Mouse (Mus musculus) Muller cell, postnatal 12 days (primary cell): ENCODE measurements around the gene Chil1.

ENCODE experiments used
- DNase-seq: peaks from one replicate; pipeline ENCODE4 v3.0.0-alpha.2; 2015; ENCODE audit errors: inconsistent ontology term

Gene Chil1

GRCm38 (mm10) chr1:134173081-134173480 lies 8.9 kb upstream of the Chil1 start:
- DNase-seq: no peak

DNA sequence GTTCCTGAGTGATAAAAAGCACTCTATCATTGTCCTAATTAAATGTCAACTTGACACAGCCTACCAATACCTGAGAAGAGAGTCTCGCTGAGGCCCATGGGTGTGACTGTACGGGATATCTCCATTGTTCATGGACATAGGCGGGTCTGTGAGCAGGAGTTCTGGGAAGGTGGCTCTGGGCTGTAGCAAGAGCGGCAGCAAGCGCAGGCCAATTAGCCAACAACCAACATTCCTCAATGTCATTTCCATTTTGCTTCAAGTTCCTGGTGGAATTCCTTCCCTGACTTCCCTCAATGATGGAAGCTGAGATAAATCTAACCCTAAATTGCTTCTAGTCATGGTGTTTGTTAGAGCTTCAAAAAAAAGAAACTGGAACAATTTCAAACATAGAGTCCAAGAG lies 4.0 kb upstream of the Chil1 start:
- peak; percentile 67 for DNase-seq

DNA sequence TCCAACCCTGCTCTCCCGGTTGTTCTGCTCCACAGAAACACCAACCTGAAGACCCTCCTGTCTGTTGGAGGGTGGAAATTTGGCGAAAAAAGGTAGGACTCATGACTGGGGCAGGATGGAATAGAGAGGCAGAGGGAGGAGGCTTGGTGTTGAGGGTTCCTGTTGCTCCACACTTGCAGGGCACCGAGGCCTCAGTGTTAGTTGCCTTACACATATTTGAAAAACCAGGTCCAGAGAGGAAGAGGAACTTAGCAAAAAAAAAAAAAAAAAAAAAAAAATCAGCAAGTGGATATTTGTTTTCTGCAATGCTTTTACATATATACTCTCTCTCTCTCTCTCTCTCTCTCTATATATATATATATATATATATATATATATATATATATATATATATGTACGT lies 2.1 kb downstream of the Chil1 start:
- DNase-seq: no peak

GRCm38 (mm10) chr1:134188217-134188616 lies 6.2 kb downstream of the Chil1 start:
- DNase-seq: no peak

DNA sequence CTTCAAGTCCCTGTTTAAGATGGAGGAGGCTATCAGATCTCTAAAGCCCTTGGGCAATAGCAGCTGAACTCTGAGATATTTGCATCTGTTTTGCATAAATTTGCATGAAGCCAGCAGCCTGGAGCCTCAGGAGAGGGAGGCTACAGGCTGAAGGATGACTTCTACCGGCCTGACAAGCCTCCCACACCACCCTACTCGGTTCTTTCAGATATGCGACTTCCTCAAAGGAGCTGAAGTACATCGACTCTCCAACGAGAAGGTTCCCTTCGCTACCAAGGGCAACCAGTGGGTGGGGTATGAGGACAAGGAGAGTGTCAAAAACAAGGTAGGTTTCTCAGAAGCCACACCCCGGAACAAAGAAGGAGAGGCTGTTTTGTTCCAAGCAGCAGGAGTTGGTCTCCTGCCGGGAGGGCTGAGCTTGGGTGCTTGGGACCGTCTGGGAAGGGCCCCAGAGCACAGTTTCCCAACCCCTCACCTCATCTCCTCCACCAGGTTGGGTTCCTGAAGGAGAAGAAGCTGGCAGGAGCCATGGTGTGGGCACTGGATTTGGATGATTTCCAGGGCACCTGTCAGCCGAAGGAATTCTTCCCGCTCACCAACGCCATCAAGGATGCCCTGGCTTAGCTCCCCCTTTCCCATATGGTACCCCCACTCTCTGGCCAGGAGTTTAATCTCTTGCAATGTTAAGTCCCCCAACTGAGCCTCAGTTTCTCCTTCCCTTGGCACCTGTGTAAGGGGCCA lies 7.2 kb downstream of the Chil1 start:
- no peak for DNase-seq

- no peak for DNase-seq
Observed at GRCm38 (mm10) chr1:134191192-134191591, 9.2 kb downstream of the Chil1 start.

DNA sequence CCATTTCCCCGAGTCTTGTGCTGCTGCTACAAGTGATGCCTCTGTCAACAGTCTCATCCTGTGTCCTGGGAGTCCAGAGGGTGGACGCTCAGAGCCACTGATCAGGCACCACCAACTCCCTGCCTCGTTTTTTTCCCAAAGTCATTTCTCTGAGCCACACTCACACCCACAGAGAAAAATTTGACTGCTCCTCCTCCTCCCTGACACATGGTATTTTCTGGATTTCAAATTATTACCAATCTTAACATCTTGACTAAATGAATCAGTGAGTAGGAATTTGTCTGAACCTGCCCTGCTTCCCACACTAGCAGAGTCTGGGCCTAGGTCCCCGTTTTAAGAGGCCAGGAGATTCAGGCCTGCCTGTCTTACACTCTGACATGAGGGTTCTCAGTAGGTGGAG lies 10.0 kb downstream of the Chil1 start:
- peak; percentile 33 for DNase-seq

DNA sequence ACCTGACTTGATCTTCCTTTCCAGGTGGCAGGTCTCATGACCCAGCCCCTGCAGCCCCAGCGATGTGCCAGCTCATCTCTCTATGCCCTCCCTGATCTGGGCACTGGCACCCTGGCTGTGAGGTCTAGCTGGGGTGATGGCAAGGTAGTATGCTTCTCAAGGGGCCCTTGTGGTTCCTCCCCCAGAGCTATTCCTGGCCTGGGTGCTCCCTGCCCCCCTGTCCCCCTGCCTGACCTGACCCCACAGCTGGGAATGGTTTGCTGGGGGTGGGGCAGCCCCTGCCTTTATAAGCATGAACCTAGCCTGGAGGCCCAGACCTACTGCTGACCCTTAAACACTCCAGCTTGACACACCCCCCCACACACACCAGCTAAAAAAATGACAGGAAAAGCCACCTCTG lies 11.2 kb downstream of the Chil1 start, which contains the start of gene Mybph:
Mybph (plus strand) TSS at position 323 of the 400 bp plus-strand sequence.
- no peak for DNase-seq

- DNase-seq: no peak
Observed at GRCm38 (mm10) chr1:134193674-134194197, 11.8 kb downstream of the Chil1 start.

DNA sequence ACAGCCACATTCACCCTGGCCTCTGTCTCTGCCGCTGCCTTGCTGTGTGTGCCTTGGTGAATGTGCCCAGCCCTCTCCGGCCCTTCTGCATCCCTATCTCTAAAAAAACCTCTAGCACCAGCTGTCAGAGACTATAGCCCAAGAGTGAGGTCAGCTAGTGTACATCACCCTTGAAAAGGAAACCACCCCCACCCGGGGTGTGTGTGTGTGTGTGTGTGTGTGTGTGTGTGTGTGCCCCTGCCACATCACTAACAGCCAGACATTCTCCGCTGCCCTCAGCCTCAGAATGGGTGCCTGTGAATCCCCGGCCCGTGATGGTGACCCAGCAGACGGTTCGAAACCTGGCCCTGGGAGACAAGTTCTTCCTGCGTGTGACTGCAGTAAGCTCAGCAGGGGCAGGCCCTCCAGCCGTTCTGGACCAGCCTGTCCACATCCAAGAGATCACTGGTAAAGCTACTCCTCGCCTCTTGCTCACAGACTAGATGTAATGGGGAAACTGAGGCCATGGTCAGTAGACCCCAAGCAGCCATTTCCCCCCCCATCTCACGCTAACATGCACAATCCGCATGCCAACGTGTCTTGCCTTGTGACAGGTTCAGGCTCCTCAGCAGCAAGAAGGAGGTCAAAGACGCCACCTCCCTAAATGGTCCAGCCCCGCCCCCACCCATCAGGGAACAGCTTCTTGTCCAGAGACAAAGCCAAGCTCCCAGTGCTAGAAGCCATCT lies 12.5 kb downstream of the Chil1 start:
- no peak for DNase-seq

- DNase-seq: no peak
Observed at GRCm38 (mm10) chr1:134195117-134195516, 13.1 kb downstream of the Chil1 start.

DNA sequence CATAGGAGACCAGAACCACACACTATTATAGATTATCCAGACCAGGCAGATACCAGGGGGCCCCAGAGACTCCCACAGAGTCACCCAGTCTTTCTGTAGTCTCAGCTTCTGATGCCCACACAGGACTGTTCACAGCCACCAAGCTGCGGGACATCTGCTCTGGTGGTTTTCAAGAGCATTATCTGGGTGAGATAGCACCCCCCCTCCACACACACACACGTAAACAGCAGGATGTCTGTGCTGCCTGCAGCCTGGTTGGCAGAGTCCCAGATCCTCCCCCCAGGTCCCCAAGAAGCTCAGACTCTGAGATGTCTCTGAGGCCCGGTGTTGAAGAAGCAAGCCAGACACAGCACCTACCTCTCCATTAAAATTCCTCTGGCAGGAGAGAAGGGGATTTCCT lies 13.6 kb downstream of the Chil1 start:
- no peak for DNase-seq

GRCm38 (mm10) chr1:134195979-134196378 lies 14.0 kb downstream of the Chil1 start:
- DNase-seq: peak; percentile 51

GRCm38 (mm10) chr1:134196386-134196785 lies 14.4 kb downstream of the Chil1 start:
- peak; percentile 58 for DNase-seq

DNA sequence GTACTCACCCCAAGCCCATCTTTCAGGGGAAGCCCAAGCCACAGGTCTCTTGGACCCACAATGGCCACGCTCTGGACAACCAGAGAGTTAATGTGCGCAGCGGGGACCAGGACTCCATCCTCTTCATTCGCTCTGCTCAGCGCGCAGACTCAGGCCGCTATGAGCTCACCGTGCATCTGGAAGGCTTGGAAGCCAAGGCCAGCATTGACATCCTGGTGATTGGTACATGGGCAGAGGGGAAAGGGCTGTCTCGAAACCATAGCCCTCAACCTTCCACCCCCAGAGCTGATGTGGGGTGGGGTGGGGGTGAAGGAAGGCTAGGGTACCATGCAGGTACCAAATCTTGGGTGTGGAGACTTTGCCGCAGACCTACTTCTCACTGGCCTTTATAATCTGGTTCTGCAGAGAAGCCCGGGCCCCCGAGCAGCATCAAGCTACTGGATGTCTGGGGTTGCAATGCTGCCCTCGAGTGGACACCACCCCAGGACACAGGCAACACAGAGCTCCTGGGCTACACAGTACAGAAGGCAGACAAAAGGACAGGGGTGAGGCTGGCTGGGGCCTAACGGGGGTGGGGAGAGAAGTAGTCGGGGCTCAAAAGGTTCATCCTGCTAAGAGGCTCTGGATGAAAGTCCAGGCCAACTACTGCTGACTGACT lies 15.5 kb downstream of the Chil1 start:
- DNase-seq: no peak

- no peak for DNase-seq
Observed at GRCm38 (mm10) chr1:134198197-134198995, 16.4 kb downstream of the Chil1 start.

DNA sequence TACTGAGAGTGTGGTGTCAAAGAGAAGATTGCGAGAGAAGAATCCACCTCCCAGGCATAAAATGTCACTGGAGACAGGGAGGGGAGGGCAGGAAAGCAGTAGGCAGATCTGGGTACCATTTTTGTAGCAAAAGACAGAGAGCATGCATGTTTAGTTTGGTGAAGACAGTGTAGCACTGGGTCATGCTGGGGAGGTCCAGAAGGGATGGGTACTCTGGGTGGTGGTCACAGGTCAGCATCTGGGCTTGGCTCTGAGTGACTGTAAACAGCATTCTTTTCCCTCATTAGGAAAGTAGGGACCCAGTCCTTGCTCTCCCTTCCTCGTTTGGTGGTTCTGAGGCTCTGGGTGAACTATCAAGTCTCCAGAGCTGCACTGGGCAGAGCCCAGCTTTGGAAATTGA lies 18.5 kb downstream of the Chil1 start:
- no peak for DNase-seq

DNA sequence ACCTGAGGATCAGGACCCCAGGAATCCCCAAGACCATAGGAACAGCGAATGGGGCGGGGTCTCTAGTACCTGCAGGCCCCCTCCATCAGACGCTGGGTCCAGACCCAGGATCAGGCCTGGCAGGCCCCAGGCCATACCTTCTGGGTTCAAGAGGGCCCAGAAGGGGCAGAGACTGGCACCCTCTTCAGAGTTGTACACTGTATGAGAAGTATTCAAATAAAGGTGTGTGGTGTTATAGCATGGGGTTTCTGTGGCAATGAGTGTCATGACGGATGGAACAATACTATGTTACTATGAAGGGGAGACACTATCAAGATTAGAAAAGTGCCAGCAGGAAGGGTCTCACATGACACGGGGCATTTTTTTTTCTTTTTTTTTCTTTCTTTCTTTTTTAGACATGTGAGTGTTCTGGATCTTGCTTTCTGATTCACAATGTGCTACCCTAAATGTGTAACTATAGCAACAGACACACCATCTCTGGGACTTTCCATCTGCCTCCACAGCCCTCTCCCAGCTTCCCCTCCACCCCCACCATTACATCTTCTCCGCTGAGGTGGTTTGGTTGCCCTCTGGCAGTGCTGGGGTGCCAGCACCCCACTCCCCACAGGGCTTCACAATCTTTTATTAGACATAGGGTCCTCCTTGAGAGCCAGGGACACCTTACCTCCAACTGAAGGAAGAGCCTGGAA lies 19.2 kb downstream of the Chil1 start:
- DNase-seq: no peak

GRCm38 (mm10) chr1:134201751-134202420 lies 19.9 kb downstream of the Chil1 start:
- no peak for DNase-seq

DNA sequence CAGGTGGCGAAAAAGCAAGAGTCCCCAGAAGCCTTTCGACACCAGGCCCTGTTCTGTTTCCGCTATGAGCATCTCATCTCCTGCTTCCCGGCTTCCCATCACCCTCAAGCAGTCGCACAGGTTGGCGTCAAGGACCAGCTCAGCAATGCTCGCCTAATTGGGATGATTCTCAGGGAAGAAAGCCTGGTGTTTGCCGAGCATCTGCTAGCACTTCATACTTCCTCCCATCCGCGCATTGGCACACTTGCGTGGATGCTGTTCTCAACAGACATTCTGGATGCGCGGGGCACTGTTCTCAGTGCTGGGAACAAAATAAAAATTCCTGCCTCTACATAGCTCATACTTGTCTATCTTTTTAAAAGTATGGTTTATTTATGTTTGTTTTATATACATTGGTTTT lies 22.3 kb downstream of the Chil1 start:
- no peak for DNase-seq
